Mouse (Mus musculus): ENCODE results near the gene Zfp184. TPM values are rescaled to one million over a fixed set of nuclear protein-coding genes. Genes with fewer than 3 reads are reported as not detected.

Gene Zfp184
- total and polyA plus RNA-seq, 3 experiments: 0.42 to 1.0 TPM; not detected in 1

DNA sequence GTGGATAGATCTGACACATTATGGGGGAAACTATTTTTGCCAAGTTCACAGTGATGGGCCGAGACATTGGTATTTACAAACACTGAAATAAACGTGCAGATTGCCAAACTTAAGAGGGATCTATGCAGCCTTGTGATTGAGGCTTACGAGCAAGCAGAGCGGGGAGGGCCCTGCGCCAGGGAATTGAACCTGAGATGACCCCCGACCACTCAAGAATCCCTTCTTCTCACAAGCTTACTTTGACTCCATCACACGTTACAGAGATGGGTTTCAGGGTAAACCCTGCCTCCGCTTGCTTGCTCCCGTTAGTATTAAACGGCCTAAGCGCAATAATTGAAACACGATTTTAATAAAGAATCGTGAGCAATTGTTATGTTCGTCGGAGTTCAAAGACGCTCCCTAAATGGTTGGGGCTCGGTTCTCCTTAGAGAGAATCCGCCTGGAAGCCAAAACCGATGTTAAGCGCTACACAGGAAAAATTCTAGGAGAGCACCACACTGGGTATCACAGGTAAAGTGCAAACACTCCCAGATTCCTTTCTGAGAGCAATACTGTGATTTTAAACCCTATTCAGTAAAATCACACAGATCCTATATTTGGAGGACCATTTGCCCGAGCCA lies 52.4 kb downstream of the Zfp184 start:
- H3K4me1 ChIP-seq (ENCODE audit: control insufficient read depth in 1 of 2, insufficient read depth in 2 of 2, low read length in 2 of 2): peaks cover 0 to 20% of the 10 kb centered on the region in 2 experiments; a peak in 1 of 4 replicates
- no peak for TF ChIP-seq GABPA (IDR thresholded peaks at IDR 0.05; ENCODE audit: low read depth, low read length)
- no peak for TF ChIP-seq CHD2 (IDR thresholded peaks at IDR 0.05; ENCODE audit: low read length)
- no peak for TF ChIP-seq NELFE (IDR thresholded peaks at IDR 0.05; ENCODE audit: low read depth, low read length)
- no peaks in the 10 kb centered on the region for H3K9me3 ChIP-seq (replicated peaks; ENCODE audit: insufficient read depth, low read length)
- H3K36me3 ChIP-seq (ENCODE audit: control insufficient read depth in 1 of 2, insufficient read depth in 2 of 2, low read length in 2 of 2): peaks cover 0 to 14% of the 10 kb centered on the region in 2 experiments; a peak in 2 of 4 replicates
- DNase-seq (ENCODE audit: low read depth, low spot score): no peak
- peak overlapping the region; percentile 44; the same call in 1 of the 2 replicates for H3K9ac ChIP-seq (ENCODE audit: control insufficient read depth, low read depth, low read length, poor library complexity, severe bottlenecking)
- peaks cover 2 to 6% of the 10 kb centered on the region in 2 experiments; a peak in 3 of 4 replicates for H3K27me3 ChIP-seq (ENCODE audit: control insufficient read depth in 1 of 2, insufficient read depth in 2 of 2, low read length in 2 of 2)
- no peaks in the 10 kb centered on the region for H3K79me2 ChIP-seq (ENCODE audit: control insufficient read depth, insufficient read depth, low read length, poor library complexity)
- no peak overlapping the region for H3K27ac ChIP-seq (ENCODE audit: control insufficient read depth, low read depth, low read length)
- H3K4me3 ChIP-seq (ENCODE audit: control insufficient read depth in 1 of 2, insufficient read depth in 1 of 2, low read depth in 2 of 2, low read length in 2 of 2): peak overlapping the region; percentile 47 to 58

DNA sequence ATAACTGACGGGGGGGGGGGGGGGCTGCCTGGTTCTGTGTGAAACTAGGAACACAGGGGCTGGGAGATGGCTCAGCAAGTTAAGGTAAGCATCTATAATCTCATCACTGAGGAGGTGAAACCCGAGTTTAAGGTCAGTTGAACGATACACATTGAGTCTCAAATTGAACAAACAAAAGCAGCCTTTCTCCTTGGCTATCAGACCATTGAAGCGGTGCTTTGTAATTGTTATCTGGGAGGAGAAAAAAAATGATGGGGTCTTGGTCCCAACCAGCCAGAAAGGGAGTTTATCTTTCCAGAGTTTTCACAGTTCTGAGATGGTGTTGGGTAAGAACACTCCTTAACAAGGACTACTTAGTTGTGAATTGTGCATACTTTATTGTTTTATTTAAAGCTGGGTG lies 52.9 kb downstream of the Zfp184 start:
- peaks cover 0 to 23% of the 10 kb centered on the region in 2 experiments; a peak in 1 of 4 replicates for H3K4me1 ChIP-seq (ENCODE audit: control insufficient read depth in 1 of 2, insufficient read depth in 2 of 2, low read length in 2 of 2)
- no peak overlapping the region for H3K27ac ChIP-seq (ENCODE audit: control insufficient read depth, low read depth, low read length)
- no peak for DNase-seq (ENCODE audit: low read depth, low spot score)
- peaks cover 2 to 6% of the 10 kb centered on the region in 2 experiments; a peak in 3 of 4 replicates for H3K27me3 ChIP-seq (ENCODE audit: control insufficient read depth in 1 of 2, insufficient read depth in 2 of 2, low read length in 2 of 2)
- peaks cover 0 to 16% of the 10 kb centered on the region in 2 experiments; a peak in 2 of 4 replicates for H3K36me3 ChIP-seq (ENCODE audit: control insufficient read depth in 1 of 2, insufficient read depth in 2 of 2, low read length in 2 of 2)
- H3K4me3 ChIP-seq (ENCODE audit: control insufficient read depth in 1 of 2, insufficient read depth in 1 of 2, low read depth in 2 of 2, low read length in 2 of 2): no peak overlapping the region; a peak in 1 of 4 replicates
- no peaks in the 10 kb centered on the region for H3K9me3 ChIP-seq (replicated peaks; ENCODE audit: insufficient read depth, low read length)
- TF ChIP-seq MYC (IDR thresholded peaks at IDR 0.05; ENCODE audit: low read depth, low read length): no peak
- TF ChIP-seq ZNF384 (IDR thresholded peaks at IDR 0.05; ENCODE audit: low read depth, low read length): no peak
- TF ChIP-seq HCFC1 (IDR thresholded peaks at IDR 0.05; ENCODE audit: low read depth, low read length): no peak
- no peak for TF ChIP-seq KAT2A (conservative IDR thresholded peaks at IDR 0.05; ENCODE audit: low read depth, low read length)
- TF ChIP-seq ETS1 (IDR thresholded peaks at IDR 0.05; ENCODE audit: low read depth, low read length): no peak
- no peak for TF ChIP-seq EP300 (IDR thresholded peaks at IDR 0.05; ENCODE audit: low read depth in 1 of 2, low read length in 2 of 2)
- TF ChIP-seq E2F4 (IDR thresholded peaks at IDR 0.05; ENCODE audit: borderline replicate concordance, low read depth, low read length): no peak
- TF ChIP-seq GATA1 (IDR thresholded peaks at IDR 0.05; ENCODE audit: low read depth, low read length): no peak
- TF ChIP-seq CTCF (IDR thresholded peaks at IDR 0.05 in 2 of 3, conservative IDR thresholded peaks at IDR 0.05 in 1 of 3; ENCODE audit: control insufficient read depth in 1 of 3, insufficient read depth in 1 of 3, low read depth in 2 of 3, low read length in 3 of 3, poor library complexity in 1 of 3, severe bottlenecking in 1 of 3): no peak
- TF ChIP-seq POLR2AphosphoS5 (IDR thresholded peaks at IDR 0.05; ENCODE audit: borderline replicate concordance, low read depth, low read length): no peak
- TF ChIP-seq ELF1 (IDR thresholded peaks at IDR 0.05; ENCODE audit: low read depth, low read length): no peak
- TF ChIP-seq JUND (IDR thresholded peaks at IDR 0.05; ENCODE audit: low read depth, low read length): no peak
- TF ChIP-seq MYB (IDR thresholded peaks at IDR 0.05; ENCODE audit: low read depth, low read length): no peak
- no peak for TF ChIP-seq ZKSCAN1 (IDR thresholded peaks at IDR 0.05; ENCODE audit: low read depth, low read length)
- TF ChIP-seq SIN3A (IDR thresholded peaks at IDR 0.05; ENCODE audit: low read length): no peak
- no peak for TF ChIP-seq UBTF (IDR thresholded peaks at IDR 0.05; ENCODE audit: borderline replicate concordance, insufficient read depth, low read depth, low read length)
- no peak for TF ChIP-seq NRF1 (IDR thresholded peaks at IDR 0.05; ENCODE audit: insufficient read depth, low read depth, low read length, poor library complexity, severe bottlenecking)
- TF ChIP-seq MAZ (IDR thresholded peaks at IDR 0.05; ENCODE audit: low read depth, low read length): no peak
- no peak overlapping the region for H3K9ac ChIP-seq (ENCODE audit: control insufficient read depth, low read depth, low read length, poor library complexity, severe bottlenecking)
- H3K79me2 ChIP-seq (ENCODE audit: control insufficient read depth, insufficient read depth, low read length, poor library complexity): no peaks in the 10 kb centered on the region
